Mouse (Mus musculus) right cerebral cortex, postnatal 36 days (tissue): ENCODE results near the gene Ube2v1.
"Not testable (repeated sequence)": the region's sequence is repeated elsewhere in the genome, so short reads cannot be mapped to it uniquely, and the experiment has no call there.

ENCODE experiments used
- DNase-seq, 2 experiments: peaks; one replicate each; pipeline ENCODE4 v3.0.0; 2022; ENCODE audit warnings: low spot score in 2 of 2, mixed read lengths in 1 of 2

The Ube2v1 gene

GRCm38 (mm10) chr2:167654911-167655600 is 23.2 kb upstream of the Ube2v1 start:
- DNase-seq, result no peak

- no peak for DNase-seq
Measured at GRCm38 (mm10) chr2:167652694-167653093, 20.8 kb upstream of the Ube2v1 start.

GRCm38 (mm10) chr2:167651622-167652021 is 19.7 kb upstream of the Ube2v1 start:
- DNase-seq, result no peak

GRCm38 (mm10) chr2:167649290-167650032 is 17.6 kb upstream of the Ube2v1 start:
- DNase-seq, result no peak

GRCm38 (mm10) chr2:167646411-167646810 is 14.5 kb upstream of the Ube2v1 start:
- DNase-seq, result no peak

- DNase-seq, result not testable (repeated sequence)
Measured at GRCm38 (mm10) chr2:167643356-167644052, 11.6 kb upstream of the Ube2v1 start.

- no peak for DNase-seq
Measured at GRCm38 (mm10) chr2:167642164-167642563, 10.3 kb upstream of the Ube2v1 start.

- DNase-seq, result no peak
Measured at GRCm38 (mm10) chr2:167641337-167641736, 9.4 kb upstream of the Ube2v1 start.

- no peak for DNase-seq
Measured at GRCm38 (mm10) chr2:167640279-167640678, 8.4 kb upstream of the Ube2v1 start.

GRCm38 (mm10) chr2:167634865-167635512 is 3.1 kb upstream of the Ube2v1 start:
- no peak for DNase-seq

GRCm38 (mm10) chr2:167634338-167634770 is 2.5 kb upstream of the Ube2v1 start:
- peak; percentile 98 to 99 for DNase-seq

GRCm38 (mm10) chr2:167633537-167633872 is 1.6 kb upstream of the Ube2v1 start:
- DNase-seq, result no peak

- no peak for DNase-seq
Measured at GRCm38 (mm10) chr2:167632731-167633536, 1.0 kb upstream of the Ube2v1 start.

- DNase-seq, result no peak
Measured at GRCm38 (mm10) chr2:167631181-167631590, 709 bp downstream of the Ube2v1 start.

GRCm38 (mm10) chr2:167630421-167630820 is 1.5 kb downstream of the Ube2v1 start:
- no peak for DNase-seq

- no peak for DNase-seq
Measured at GRCm38 (mm10) chr2:167629665-167630209, 2.2 kb downstream of the Ube2v1 start.

- no peak for DNase-seq
Measured at GRCm38 (mm10) chr2:167628872-167629271, 3.0 kb downstream of the Ube2v1 start.

GRCm38 (mm10) chr2:167627019-167627418 is 4.9 kb downstream of the Ube2v1 start:
- DNase-seq, result no peak

GRCm38 (mm10) chr2:167625670-167626069 is 6.2 kb downstream of the Ube2v1 start:
- DNase-seq, result no peak

- DNase-seq, result no peak
Measured at GRCm38 (mm10) chr2:167624368-167625075, 7.4 kb downstream of the Ube2v1 start.
